Mouse (Mus musculus) heart, postnatal 0 days (tissue): ENCODE measurements around the gene Myo10.

Source experiments
- CTCF ChIP-seq: IDR thresholded peaks from 2 replicates; pipeline ENCODE4 v1.5.1; 2016; ENCODE audit warnings: antibody characterized with exemption, control low read depth, low read depth
- EP300 ChIP-seq: IDR thresholded peaks from 2 replicates; pipeline ENCODE4 v1.6.1; 2016; ENCODE audit warnings: antibody characterized with exemption, low read depth

- TF ChIP-seq CTCF (no peak), EP300 (no peak)
These were observed 156.6 kb downstream of the Myo10 start for GRCm38 (mm10) chr15:25778937-25779336.
